Mouse (Mus musculus): ENCODE measurements around the gene Slc4a7.

Slc4a7 gene

DNA sequence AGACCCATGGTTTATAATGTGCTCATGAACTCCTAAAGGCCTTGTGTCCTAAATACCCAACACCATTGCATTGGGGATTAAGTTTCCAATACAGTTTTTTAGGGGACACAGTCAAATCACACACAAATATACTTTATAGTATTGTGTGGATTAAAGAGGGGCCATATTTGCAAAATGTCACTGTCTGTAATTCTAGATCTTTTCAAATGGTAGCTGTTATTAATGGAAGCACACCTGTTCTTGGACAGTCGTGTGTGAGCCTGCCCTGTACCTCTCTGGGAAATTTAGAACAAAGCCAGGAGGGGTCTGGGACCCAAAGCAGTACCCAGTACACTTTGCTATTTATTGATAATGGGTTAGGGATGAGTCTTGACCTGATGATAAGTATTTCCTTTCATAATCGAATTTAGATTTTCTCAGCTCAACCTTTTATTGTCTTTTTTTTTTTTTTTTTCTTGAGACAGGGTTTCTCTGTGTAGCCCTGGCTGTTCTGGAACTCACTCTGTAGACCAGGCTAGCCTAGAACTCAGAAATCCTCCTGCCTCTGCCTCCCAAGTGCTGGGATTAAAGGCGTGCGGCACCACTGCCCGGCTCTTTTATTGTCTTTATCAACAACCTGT is at the start of gene Slc4a7:
Gene Slc4a7, plus strand, starts transcription at position 570 of the 620 bp plus-strand sequence.
- no peak for DNase-seq (ENCODE audit: low read depth)

DNA sequence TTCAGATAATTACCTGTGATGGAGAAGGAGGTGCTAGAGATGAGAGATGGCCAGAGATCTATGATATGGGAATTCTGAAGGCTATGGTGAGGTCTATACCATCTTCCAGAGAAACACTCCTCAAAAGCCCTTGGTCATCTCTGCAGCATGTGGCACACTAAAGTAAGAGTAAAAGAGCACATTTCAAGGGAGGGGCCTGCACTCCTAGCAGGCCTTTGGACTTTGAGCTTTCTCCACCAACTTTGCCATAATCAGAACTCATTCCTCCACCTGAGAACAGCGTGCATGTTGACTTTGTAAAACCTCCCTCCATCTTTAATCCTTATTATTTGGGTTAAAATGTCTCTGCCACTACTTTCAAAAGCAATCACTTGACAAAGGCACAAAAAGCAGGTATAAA is 31.5 kb upstream of the Slc4a7 start:
- DNase-seq (ENCODE audit: low read depth), result no peak

DNA sequence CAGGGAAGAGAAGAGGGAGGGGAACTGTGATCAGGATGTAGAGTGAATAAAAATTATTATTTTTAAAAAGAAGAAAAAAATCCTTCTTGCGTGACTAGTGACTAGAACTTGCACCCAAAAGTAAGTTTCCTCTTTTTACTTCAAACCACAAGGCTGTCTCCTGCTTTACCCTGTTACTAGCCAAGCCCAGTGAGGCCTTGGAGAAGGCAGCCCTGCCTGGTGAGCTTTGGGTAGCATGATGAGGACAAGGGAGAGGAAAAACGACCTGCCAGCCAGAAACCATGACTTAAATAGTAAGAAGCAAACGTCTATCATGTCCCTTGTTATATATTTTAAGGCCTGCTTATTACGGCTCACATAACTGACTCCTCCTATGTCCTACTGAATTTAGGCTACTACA is 20.5 kb upstream of the Slc4a7 start:
- DNase-seq (ENCODE audit: low read depth), result no peak

DNA sequence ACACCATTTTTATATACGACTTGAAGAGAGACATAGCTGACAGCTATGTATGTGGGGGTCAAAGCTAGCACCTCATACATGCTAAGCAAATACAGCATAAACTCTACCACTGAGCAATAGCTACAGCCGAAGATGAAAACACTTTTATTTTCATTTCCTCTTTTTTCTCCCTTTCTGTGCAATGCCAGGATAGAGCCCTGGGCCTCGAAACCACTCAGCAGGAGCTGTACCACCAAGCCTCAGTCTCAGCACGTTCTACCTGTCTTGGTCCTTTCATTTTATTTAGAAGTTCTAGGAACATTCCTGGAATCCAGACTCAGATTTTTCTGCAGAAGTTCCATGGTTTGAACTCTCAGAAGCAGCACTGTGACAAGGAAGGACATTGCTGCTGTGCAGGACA is 17.3 kb upstream of the Slc4a7 start:
- no peak for DNase-seq (ENCODE audit: low read depth)

DNA sequence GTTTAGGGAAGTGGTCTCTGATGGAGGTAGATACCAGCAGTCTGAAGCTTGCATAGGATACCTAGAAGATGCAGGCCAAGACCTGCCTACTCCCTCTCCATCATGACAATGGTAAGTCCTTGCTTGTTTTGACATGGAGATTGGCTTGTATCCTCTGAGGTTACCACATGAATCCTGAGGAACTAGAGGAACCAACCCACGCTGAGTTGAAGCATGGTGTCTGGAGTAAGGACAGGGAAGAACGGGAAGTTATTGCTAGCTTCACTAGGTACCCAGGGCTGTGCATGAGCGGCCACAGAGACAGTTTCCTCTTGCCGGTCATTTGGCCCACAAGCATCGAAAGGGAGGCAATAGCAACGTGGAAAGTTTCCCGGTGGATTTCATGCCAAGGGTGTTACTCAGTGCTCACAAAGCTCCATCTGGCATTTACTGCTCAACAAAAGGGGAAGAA is 16.0 kb upstream of the Slc4a7 start:
- DNase-seq (ENCODE audit: low read depth), result peak; percentile 65

DNA sequence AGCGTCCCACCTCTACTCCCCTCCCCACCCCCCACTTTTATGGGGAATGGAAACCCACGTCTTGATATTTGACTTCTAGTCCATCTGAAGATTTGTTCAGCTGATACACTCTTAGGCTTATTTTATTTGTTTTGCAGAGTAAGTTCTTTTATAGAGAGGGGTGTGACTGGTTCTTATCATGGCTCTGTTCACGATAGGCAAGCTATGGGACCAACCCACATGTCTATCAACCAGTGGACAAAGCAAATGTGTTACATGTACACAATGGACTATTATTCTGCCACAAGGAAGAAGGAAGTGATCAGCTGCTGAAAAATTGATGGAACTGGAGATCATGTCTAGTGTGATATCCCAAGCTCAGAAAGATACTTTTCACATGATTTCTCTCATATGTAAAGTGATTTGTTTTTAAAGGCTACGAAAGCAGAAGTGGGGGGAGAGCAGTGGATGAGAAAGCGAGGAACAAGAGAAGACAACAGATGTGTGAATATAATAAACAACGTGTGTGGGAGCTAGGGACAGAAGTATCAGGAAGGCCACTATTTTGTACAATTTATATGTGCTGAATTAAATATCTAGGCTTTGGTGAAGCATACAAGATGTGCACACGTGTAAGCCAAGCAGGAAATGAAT is 14.7 kb upstream of the Slc4a7 start:
- DNase-seq (ENCODE audit: low read depth), result no peak

DNA sequence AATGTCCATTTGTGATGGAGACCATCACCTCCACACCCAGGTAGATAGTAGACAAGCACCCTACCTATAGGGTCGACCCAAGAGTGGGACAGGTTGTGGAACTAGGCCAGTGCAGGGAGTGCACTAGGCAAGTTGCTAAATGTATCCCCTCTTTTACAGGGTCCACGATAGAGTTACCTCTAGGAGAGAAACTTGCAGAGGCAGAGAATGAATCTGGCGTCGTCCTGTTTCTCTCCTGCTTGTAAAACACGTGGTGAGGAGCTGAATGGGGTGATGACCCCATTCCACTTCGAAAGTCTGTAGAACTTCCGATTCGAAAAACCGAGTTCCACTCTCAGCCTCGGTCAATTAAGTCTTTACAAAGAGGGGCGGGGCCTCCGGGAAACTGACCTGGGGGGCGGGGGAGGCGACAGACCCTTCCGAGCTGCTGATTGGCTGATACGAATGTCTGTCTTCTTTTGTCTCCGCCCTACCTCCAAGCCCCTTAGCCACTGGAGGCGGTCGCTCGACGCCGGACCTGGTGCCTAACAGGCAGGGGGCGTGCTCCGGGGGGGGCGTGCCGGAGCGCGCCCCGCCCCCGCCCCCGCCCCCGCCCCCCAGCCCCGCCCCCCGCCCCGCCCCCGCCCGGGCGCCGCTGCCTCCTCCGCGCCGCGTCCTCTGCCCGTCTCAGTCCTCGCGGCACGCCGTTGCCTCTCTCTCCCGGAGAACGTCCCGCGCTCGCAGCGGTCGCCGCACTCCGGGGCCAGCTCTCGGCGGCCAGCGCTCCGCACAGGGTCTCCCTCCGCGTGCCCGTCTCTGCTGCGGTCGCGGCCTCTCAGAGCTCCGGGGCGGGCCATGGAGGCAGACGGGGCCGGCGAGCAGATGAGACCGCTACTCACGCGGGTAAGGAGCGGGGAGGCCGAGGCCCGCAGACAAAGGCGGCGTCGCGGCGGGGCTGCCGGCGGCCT is 593 bp downstream of the Slc4a7 start:
- DNase-seq (ENCODE audit: low read depth), result peak; percentile 98

DNA sequence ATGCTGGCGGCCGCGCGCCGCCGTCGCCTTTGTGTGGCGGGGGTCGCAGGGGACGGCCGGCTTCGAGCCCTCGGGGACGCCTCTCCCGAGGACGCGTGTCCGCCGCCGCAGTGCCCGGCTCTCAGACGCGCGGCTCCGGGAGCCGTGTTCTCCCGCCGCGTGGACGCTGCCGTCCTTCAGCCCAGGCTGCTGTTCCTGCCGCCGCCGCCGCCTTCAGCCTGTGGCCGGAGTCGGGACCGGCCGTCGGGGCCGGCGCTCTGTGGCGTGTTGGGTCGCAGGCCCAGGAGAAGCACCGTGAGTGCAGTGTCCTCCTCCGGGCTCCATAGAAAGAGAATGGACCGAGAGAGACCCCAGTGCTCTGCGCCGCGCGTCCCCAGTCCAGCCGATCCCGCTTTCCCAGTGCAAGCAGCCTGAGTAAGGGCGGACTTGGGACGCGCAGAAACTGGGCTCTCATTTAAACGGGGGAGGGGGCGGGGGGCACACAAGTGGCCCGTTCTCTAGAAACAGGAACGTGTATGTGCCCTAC is 1.3 kb downstream of the Slc4a7 start:
- DNase-seq (ENCODE audit: low read depth), result peak; percentile 68

DNA sequence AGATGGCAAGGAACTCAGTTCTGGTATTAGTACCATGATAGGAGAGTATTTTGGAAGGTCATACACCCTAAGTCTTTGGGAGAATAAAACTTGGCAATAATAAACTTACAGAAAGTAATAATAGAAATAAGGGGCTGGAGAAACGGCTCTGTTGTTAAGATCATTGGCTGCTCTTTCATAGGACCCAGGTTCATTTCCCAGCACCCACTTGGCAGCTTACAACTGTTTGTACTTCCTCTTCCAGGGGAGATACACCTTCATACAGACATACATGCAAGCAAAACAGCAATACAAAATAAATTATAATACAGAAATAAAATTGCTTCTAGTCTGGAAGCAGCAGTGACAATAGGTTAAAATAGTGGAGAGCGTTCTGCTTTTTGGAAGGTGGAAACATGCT is 2.6 kb downstream of the Slc4a7 start:
- no peak for DNase-seq (ENCODE audit: low read depth)

DNA sequence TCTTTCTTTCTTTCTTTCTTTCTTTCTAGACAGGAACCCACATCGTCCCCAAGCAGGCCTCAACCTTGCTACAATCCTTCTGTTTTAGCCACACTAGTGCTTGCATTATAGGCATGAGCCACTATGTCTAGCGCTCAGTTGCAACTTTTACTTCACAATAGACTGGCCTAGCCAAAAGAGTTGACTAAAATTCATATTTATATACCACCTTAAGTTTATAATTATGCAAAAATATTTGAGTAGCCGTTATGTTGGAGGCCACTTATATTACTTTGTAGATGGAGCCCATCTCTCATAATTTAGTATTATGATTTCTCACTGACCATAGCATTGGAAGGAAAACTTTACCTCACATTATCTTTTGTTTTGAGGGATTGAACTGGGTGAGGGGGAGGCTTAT is 3.0 kb downstream of the Slc4a7 start:
- DNase-seq (ENCODE audit: low read depth), result no peak

DNA sequence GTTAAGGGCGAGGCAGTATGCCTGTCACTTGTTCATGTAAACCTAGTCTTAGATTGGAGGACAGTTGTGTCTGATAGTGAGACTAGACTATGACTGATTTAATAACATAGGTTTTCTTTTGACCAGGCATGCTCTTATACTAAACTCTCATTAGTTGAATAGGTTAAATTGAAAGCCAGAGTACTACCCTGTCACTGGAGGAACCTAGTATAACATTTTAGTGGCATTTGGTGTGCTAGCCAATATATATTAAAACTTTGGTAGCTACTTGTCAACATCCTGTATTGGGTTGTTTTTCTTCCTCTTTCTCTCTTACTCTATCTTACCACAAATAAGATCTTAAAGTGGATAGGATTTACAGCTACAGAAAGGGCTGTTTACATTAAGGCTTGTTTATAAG is 4.3 kb downstream of the Slc4a7 start:
- no peak for DNase-seq (ENCODE audit: low read depth)

DNA sequence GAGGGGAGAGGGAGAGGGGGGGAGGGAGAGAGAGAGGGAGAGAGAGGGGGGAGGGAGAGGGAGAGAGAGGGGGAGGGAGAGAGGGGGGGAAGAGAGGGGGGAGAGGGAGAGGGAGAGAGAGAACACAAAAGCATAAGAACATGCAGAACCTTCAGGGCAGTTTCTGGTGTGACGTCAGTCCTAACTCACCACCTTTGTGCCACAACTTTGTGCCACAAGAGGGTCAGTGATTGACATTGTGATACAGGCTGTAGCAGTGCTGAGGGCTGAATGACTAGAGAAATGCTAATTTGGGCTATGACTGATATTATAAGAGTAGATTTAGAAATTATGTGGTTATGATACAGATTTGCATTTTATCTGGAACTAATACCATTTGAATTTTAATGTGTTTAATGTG is 5.0 kb downstream of the Slc4a7 start:
- DNase-seq (ENCODE audit: low read depth), result no peak

DNA sequence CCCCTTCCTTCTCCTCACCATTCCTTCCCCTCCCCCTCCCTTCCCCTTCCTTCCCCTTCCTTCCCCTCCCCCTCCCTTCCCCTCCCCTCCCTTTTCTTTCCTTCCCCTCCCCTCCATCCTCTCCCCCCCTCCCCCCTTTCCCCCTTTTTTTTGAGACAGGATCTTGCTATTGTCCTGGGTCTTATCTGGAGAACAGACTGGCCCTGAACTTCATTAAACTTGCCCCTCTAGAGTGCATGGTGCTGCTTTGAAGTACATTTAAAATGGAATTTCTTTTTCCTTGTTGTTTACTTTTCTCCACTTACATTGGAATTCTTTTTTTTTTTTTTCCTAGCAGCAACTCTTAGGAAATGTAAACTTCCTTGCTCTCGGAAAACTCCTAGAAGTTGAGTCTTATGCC is 6.9 kb downstream of the Slc4a7 start:
- no peak for DNase-seq (ENCODE audit: low read depth)

DNA sequence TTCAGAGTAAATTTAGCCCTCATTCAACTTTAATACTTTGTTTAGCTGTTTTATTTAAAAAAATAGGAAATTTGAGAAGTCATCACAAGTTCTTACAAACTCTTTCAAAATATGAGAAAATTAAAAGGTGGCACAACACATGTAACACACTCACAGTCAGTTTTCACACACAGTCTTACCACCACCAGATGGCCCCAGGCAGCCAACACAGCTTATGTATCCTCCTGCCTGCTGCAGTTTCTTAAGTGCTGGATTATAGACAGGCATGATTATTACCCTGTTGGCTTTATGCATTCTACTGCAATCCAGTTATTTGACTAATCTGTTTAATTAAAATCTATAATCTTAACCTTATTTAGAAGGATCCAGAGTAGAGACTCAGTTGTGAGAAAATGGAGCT is 12.1 kb downstream of the Slc4a7 start:
- DNase-seq (ENCODE audit: low read depth), result peak; percentile 38

DNA sequence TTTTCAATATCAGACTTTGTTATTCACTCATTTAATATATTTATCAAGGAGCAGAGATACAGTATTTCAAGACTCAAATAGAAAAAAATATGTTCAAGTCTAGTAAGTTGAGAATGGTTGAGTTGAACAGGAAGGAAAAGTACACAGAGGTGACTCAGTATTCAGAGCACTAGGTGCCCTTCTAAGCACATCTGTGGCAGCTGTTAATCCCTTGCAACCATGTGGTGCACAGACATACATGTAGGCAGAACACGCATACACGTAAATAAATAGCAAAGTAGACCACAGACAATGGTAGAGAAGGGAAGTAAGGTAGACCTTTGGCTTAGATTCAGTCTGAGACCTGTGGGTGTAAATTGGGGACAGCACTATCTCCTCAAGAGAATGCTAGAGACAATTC is 13.7 kb downstream of the Slc4a7 start:
- no peak for DNase-seq (ENCODE audit: low read depth)

DNA sequence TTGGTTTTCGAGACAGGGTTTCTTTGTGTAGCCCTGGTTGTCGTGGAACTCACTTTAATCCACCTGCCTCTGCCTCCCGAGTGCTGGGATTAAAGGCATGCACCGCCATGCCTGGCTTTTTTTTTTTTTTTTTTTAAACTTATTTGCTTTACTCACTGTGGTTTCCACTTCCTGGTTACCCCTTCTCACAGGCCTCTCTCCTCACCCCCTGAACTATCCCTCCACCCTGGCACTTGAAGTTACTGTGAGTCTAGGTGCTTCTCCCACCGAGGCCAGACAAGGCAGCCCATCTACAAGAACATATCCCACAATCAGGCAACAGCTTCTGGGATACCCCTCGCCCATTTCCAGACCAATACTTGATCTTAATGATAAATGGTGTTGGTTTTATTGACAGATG is 14.8 kb downstream of the Slc4a7 start:
- DNase-seq (ENCODE audit: low read depth), result no peak

DNA sequence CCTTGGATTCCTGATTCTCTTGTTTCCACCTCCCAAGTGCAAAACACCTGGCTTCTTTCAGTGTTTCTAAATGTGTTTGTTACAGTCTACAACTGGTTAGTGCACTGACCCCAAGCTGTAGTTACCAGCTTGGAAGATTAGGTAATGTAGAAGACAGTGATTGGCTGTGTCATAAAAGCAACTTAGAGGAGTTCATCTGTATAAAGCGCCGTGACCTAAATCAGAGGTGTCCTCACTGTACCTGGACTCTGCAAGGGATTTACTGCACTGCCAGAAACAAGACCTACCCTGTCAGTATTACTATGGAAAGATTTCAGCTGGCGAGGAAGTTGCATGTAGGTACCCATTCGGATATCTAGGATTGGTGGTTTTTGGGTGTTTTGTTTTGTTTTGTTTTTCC is 16.5 kb downstream of the Slc4a7 start:
- no peak for DNase-seq (ENCODE audit: low read depth)

DNA sequence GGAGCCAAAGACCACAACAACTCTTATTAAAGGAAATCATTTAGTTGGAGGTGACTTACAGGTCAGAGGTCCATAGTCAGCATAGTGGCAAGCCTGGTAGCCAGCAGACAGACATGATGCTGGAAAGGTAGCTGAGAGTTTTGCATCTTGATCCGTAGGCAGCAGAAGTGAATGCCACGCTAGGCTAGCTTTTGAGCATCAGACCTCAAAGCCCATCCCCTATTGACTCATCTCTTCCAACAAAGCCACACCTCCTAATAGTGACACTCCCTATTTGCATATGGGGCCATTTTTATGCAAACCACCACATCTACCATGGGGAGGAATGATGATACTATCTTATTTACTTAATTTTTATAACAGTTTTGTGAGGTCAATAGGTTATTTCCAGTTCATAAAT is 79.1 kb downstream of the Slc4a7 start:
- DNase-seq (ENCODE audit: low read depth), result no peak

DNA sequence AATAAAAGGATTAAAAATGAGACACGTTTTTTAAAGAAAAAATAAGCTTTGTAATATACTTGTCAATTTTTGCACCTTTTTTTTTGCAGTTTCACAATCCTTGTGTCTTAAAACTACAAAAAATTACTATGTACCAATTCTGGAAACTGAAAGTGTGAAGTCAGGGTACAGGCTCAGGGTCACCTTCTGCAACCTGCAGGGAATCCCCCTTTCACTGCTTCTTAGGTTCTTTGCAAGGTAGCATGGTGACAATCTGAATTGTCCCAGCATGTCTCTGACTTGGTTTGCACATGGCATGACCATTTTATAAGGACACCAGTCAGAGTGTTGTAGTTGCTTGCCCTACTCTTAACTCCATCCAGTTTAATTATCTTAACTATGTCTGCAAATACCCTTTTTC is 82.1 kb downstream of the Slc4a7 start:
- no peak for DNase-seq (ENCODE audit: low read depth)

DNA sequence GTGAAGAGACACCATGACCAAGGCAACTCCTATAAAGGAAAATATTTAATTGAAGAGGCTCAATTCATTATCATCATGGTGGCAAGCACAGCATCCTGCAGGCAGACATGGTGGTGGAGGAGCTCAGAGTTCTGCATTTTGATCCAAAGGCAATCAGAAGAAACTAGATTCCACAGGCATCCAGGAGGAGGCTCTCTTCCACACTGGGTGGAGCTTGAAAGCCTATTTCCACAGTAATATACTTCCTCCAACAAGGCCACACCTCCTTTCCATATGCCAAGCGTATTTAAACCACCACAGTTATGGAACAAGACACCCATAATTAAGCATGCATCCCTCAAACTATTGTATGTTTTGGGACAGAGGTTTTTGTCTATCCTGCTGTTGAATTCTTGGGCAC is 84.9 kb downstream of the Slc4a7 start:
- no peak for DNase-seq (ENCODE audit: low read depth)

DNA sequence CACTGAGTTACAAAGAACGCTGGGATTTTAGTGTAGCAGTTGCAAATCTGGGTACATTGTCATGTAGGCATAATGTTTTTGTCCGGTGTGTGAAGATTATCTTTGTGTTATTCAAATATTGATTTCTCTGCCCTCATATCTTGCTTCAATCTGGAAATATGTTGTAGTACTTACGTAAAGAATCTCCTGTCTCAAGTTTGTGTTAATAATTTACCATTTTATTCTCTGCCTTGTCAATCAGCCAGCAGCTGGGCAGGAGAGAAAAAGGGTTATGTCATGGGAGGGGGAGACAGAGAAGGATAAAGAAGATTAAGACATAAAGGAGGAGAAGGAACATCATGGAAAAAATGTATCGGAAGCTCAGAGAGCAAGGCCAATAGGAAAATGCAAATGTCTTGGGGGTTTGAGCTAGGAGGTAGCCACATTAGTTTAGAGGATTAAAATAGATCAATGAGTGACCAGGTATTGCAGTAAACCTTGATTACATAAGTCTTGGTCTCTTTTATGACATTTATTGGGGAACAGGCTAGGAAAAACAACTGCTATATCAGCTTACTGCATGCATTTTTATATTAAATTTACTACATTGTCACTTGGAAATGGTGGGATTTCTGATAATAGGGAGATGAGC is 87.9 kb downstream of the Slc4a7 start:
- DNase-seq (ENCODE audit: low read depth), result no peak

DNA sequence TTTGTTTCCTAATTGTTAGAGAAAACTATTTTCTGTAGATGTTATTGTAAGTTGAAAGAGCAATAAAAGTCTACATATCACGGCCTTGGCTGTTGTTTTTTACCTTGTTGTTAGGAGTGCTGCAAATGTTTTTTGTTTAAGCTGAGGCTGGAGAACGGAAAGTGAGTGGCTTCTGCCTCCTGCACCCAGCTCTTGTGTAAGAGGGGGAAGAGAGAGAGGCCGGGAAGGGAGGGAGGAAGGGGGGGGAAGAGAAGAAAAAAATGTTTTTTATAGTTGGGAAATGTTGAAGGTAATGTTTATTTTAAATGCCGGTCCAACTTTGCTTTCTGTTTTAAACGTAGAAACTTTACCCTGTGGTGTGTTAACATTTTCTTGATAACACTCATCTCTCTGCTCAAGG is 97.8 kb downstream of the Slc4a7 start:
- no peak for DNase-seq (ENCODE audit: low read depth)

All from NIH3T3 (cell line).